Mouse (Mus musculus) CH12.LX (cell line): ENCODE results near the gene Glis1. TPM values are rescaled to one million over a fixed set of nuclear protein-coding genes. Genes with fewer than 3 reads are reported as not detected.

Experiments
- DNase-seq: peaks from one replicate; pipeline ENCODE4 v3.0.0-alpha.2; 2013; ENCODE audit errors: extremely low read depth
- H3K27ac ChIP-seq: 2 replicates; pipeline ENCODE4 v1.5.1; 2012; ENCODE audit warnings: low read depth, mild to moderate bottlenecking, control low read depth, moderate library complexity; ENCODE audit not compliant: insufficient read depth
- H3K27me3 ChIP-seq: replicated peaks from 2 replicates; pipeline ENCODE3; 2012; ENCODE audit warnings: inconsistent platforms
- H3K36me3 ChIP-seq, 2 experiments: replicated peaks in 1 of 2; 2 replicates each; pipeline versions ENCODE3 to v1.6.1; 2012; ENCODE audit warnings: inconsistent platforms in 1 of 2, low read length in 1 of 2, mild to moderate bottlenecking in 1 of 2, mixed read lengths in 1 of 2, moderate library complexity in 1 of 2; ENCODE audit not compliant: control insufficient read depth in 1 of 2, insufficient read depth in 1 of 2
- H3K4me1 ChIP-seq, 2 experiments: 2 replicates each; pipeline ENCODE4 v1.6.1; 2012; ENCODE audit warnings: inconsistent platforms in 1 of 2, moderate library complexity in 1 of 2; ENCODE audit not compliant: insufficient read depth in 2 of 2, control insufficient read depth in 1 of 2
- H3K4me2 ChIP-seq: 2 replicates; pipeline ENCODE4 v1.6.1; 2012; ENCODE audit warnings: low read depth, mild to moderate bottlenecking, control low read depth; ENCODE audit not compliant: poor library complexity, insufficient read depth, severe bottlenecking
- H3K4me3 ChIP-seq, 3 experiments: fragments of 150-350 bp in 1 of 3; sonication (generic) in 1 of 3; replicated peaks in 1 of 3; 2 replicates each; pipeline versions ENCODE3 to v1.5.1; 2011 to 2012; ENCODE audit warnings: low read depth in 2 of 3, low read length in 2 of 3, mild to moderate bottlenecking in 2 of 3, moderate library complexity in 2 of 3, control low read depth in 1 of 3, improper control_type of control experiment in 1 of 3, inconsistent platforms in 1 of 3, mixed read lengths in 1 of 3; ENCODE audit not compliant: poor library complexity in 1 of 3
- H3K79me2 ChIP-seq: replicated peaks from 2 replicates; pipeline ENCODE4 v1.6.1; 2012; ENCODE audit warnings: mild to moderate bottlenecking, moderate library complexity; ENCODE audit not compliant: control insufficient read depth, poor library complexity, insufficient read depth, severe bottlenecking; ENCODE audit errors: extremely low read depth
- H3K9ac ChIP-seq: 2 replicates; pipeline ENCODE4 v1.6.1; 2012; ENCODE audit warnings: low read depth, mild to moderate bottlenecking, control low read depth, moderate library complexity; ENCODE audit not compliant: insufficient read depth
- H3K9me3 ChIP-seq: replicated peaks from 2 replicates; pipeline ENCODE3; 2012; ENCODE audit warnings: low read length, inconsistent platforms, mixed read lengths
- BHLHE40 ChIP-seq: IDR thresholded peaks from 2 replicates; pipeline ENCODE4 v1.6.1; 2011; ENCODE audit warnings: mild to moderate bottlenecking, low read depth, low read length, improper control_type of control experiment
- CHD2 ChIP-seq: IDR thresholded peaks from 2 replicates; pipeline ENCODE4 v1.6.1; 2011; ENCODE audit warnings: low read length, improper control_type of control experiment
- ETS1 ChIP-seq: conservative IDR thresholded peaks from 2 replicates; pipeline ENCODE4 v1.6.1; 2012; ENCODE audit warnings: low read depth, mild to moderate bottlenecking, inconsistent platforms, low read length, improper control_type of control experiment, moderate library complexity
- GABPA ChIP-seq: IDR thresholded peaks from 2 replicates; pipeline ENCODE4 v1.6.1; 2012; ENCODE audit warnings: low read depth, low read length, improper control_type of control experiment, inconsistent platforms; ENCODE audit not compliant: insufficient replicate concordance
- IRF4 ChIP-seq: IDR thresholded peaks from 2 replicates; pipeline ENCODE4 v1.6.1; 2014; ENCODE audit warnings: low read depth, mild to moderate bottlenecking, inconsistent platforms, low read length, improper control_type of control experiment
- JUN ChIP-seq: IDR thresholded peaks from 2 replicates; pipeline ENCODE4 v1.6.1; 2011; ENCODE audit warnings: low read depth, mild to moderate bottlenecking, low read length, improper control_type of control experiment, moderate library complexity; ENCODE audit not compliant: insufficient read depth
- JUND ChIP-seq: conservative IDR thresholded peaks from 2 replicates; pipeline ENCODE4 v1.6.1; 2011; ENCODE audit warnings: low read depth, low read length, improper control_type of control experiment
- KAT2A ChIP-seq: IDR thresholded peaks from 2 replicates; pipeline ENCODE4 v1.6.1; 2012; ENCODE audit warnings: low read length, improper control_type of control experiment, inconsistent platforms; ENCODE audit not compliant: insufficient replicate concordance
- MEF2A ChIP-seq: IDR thresholded peaks from 2 replicates; pipeline ENCODE4 v1.6.1; 2014; ENCODE audit warnings: low read depth, mild to moderate bottlenecking, inconsistent platforms, low read length, improper control_type of control experiment, borderline replicate concordance
- MXI1 ChIP-seq: IDR thresholded peaks from 2 replicates; pipeline ENCODE4 v1.6.1; 2011; ENCODE audit warnings: mild to moderate bottlenecking, low read depth, low read length, improper control_type of control experiment
- NELFE ChIP-seq: IDR thresholded peaks from 2 replicates; pipeline ENCODE4 v1.6.1; 2011; ENCODE audit warnings: low read depth, low read length, improper control_type of control experiment
- NRF1 ChIP-seq: IDR thresholded peaks from 2 replicates; pipeline ENCODE4 v1.6.1; 2014; ENCODE audit warnings: low read depth, mild to moderate bottlenecking, inconsistent platforms, low read length, improper control_type of control experiment, moderate library complexity
- RAD21 ChIP-seq: IDR thresholded peaks from 2 replicates; pipeline ENCODE4 v1.6.1; 2011; ENCODE audit warnings: low read depth, mild to moderate bottlenecking, low read length, improper control_type of control experiment, moderate library complexity
- USF1 ChIP-seq: IDR thresholded peaks from 2 replicates; pipeline ENCODE4 v1.6.1; 2014; ENCODE audit warnings: low read depth, mild to moderate bottlenecking, inconsistent platforms, low read length, improper control_type of control experiment
- USF2 ChIP-seq: conservative IDR thresholded peaks from 2 replicates; pipeline ENCODE4 v1.6.1; 2011; ENCODE audit warnings: low read depth, low read length, improper control_type of control experiment
- ZKSCAN1 ChIP-seq: IDR thresholded peaks from 2 replicates; pipeline ENCODE4 v1.6.1; 2012; ENCODE audit warnings: low read depth, inconsistent platforms, low read length, improper control_type of control experiment, borderline replicate concordance
- ZMIZ1 ChIP-seq: IDR thresholded peaks from 2 replicates; pipeline ENCODE4 v1.6.1; 2012; ENCODE audit warnings: low read depth, mild to moderate bottlenecking, inconsistent platforms, low read length, improper control_type of control experiment
- dilution Hi-C: fragments of 300-500 bp; cut with MboI; formaldehyde crosslinking; loops from 2 replicates; pipeline ENCODE4 v1.14.3; 2020; ENCODE audit warnings: low sequenced_read_pairs; ENCODE audit not compliant: extremely low pct_unique_long_range_greater_than_20kb, extremely low pct_ligation_motif_present
- in situ Hi-C: fragments of 300-500 bp; cut with MboI; formaldehyde crosslinking; loops from 3 replicates; pipeline ENCODE4 v1.14.3; 2019; ENCODE audit warnings: low sequenced_read_pairs, low pct_ligation_motif_present, low pct_unique_long_range_greater_than_20kb, mixed read lengths
- polyA plus RNA-seq: library from polyadenylated mRNA; unstranded; fragments of >175 nt; gene quantifications from 2 replicates; pipeline ENCODE4 v1.2.1, GENCODE M21; 2012; ENCODE audit warnings: low read depth; ENCODE audit not compliant: insufficient read length
- total RNA-seq, 2 experiments: library from RNA; depleted of rRNA; stranded (reverse); fragments of 300-350 nt in 1 of 2; fragments of >200 nt in 1 of 2; gene quantifications; 2 replicates each; pipeline ENCODE4 v1.2.3; 2012 to 2014

Gene Glis1
- total and polyA plus RNA-seq, 3 experiments = 0.08 to 2.2 (median 0.17) TPM

DNA sequence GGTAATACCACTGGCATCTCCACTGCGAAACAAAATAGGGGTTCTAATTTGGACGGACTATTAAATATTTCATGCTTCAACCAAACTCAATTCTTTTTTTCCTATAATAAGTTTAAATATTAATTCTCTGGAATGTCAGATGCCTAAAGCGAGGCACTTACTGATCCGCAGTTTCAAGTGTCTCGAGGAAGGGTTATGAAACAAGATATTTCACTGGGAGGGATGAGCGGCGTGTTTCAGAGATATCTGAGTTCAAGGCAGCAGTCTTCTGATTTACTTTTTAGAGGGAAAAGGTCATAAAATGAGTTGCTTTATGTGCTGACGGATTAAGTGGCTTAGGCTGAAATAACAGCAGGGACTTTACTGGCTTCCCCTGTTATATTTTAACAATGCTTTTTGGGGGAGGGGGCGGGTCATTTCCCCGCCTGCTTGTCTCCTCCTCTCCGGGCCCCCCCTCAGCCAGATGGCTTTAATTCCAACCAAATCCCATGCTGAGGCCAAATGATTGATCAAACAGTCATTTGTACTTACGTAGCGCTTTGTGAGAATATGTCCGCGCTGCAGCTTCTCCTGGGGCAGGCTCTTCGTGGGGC lies 8.6 kb downstream of the Glis1 start:
- no peak for DNase-seq
- H3K79me2 ChIP-seq = no peaks in the 10 kb centered on the region
- H3K36me3 ChIP-seq = no peaks in the 10 kb centered on the region
- dilution Hi-C loops = no loop called here
- in situ Hi-C loops = loop anchor here (10.0 kb wide), 1 partner anchor 212 kb away; no protein-coding TSS in a partner anchor
- H3K4me2 ChIP-seq = no peak overlapping the region
- H3K9me3 ChIP-seq = peaks cover 6% of the 10 kb centered on the region
- no peaks in the 10 kb centered on the region for H3K4me1 ChIP-seq
- H3K27me3 ChIP-seq = no peaks in the 10 kb centered on the region
- no peak overlapping the region for H3K9ac ChIP-seq
- TF ChIP-seq JUN (no peak), ETS1 (no peak), RAD21 (no peak), NRF1 (no peak), MXI1 (no peak), CHD2 (no peak), USF1 (no peak), ZKSCAN1 (no peak), JUND (no peak), KAT2A (no peak), MEF2A (no peak), NELFE (no peak), BHLHE40 (no peak), GABPA (no peak), USF2 (no peak), ZMIZ1 (no peak), IRF4 (no peak)
- no peak overlapping the region for H3K27ac ChIP-seq
- H3K4me3 ChIP-seq = no peak overlapping the region

GRCm38 (mm10) chr4:107443621-107444020 lies 9.2 kb downstream of the Glis1 start:
- in situ Hi-C loops = loop anchor here (10.0 kb wide), 1 partner anchor 211 kb away; no protein-coding TSS in a partner anchor
- no peak overlapping the region for H3K27ac ChIP-seq
- no peaks in the 10 kb centered on the region for H3K4me1 ChIP-seq
- H3K36me3 ChIP-seq = no peaks in the 10 kb centered on the region
- TF ChIP-seq USF1 (no peak), GABPA (no peak), NRF1 (no peak), ZKSCAN1 (no peak), ZMIZ1 (no peak), JUN (no peak)
- no peak overlapping the region for H3K4me3 ChIP-seq
- dilution Hi-C loops = no loop called here
- H3K9me3 ChIP-seq = peaks cover 6% of the 10 kb centered on the region
- no peaks in the 10 kb centered on the region for H3K79me2 ChIP-seq
- no peak overlapping the region for H3K9ac ChIP-seq
- no peak overlapping the region for H3K4me2 ChIP-seq
- no peak for DNase-seq
- H3K27me3 ChIP-seq = no peaks in the 10 kb centered on the region
